Mouse (Mus musculus) regulatory T cell (primary cell): ENCODE measurements around the gene Ptf1a.

Experiments used
- in situ Hi-C: fragments of 300-600 bp; cut with MboI, MseI; formaldehyde crosslinking; loops from one replicate; pipeline ENCODE4 v1.15.1; 2025; ENCODE audit warnings: high pct_unique_total_duplicates

The Ptf1a gene

DNA sequence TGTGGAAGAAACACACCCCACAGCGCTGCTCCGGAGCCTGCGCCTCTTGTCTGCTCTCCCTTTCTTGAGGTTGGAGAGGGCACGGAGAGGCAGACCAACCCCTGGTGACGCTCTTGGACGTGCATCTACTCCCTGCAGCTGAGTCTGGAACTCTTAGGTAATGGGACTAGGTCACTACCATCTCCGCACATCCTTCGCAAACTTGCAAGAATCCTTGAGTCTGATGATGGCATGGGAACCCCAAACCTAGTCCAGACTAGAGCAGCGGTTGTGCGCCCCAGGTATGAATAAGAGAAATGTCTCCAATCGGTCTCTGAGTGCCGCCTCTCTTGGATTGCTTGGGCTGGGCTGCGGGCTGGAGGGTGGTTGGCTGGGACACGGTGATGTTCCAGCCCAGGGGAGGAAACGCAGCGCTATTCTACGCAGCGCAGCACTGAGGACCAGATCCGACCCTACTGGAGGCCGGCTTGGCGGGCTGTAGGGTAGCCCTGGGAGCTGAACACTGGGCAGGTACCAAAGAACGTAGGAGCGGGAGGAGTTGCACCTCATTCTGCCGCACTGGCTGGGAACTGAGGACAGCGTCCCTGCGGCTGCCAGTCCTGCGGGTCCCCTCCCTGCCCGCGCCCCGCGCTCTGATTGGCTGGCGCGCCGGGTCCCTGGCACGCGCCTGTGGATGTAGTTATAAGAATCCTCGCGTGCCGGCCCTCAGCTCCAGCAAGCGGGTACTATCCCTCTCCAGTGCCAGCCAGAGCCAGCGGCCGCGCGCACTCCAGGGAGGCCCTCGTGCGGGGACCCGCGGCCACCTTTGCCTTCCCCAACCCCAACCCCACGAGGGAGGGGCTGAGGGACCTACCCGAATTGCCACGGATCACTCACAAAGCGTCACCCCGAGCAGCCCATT is at the start of gene Ptf1a:
Ptf1a (plus strand) TSS at position 733 of the 901 bp plus-strand sequence.
- in situ Hi-C loops = no loop called here

DNA sequence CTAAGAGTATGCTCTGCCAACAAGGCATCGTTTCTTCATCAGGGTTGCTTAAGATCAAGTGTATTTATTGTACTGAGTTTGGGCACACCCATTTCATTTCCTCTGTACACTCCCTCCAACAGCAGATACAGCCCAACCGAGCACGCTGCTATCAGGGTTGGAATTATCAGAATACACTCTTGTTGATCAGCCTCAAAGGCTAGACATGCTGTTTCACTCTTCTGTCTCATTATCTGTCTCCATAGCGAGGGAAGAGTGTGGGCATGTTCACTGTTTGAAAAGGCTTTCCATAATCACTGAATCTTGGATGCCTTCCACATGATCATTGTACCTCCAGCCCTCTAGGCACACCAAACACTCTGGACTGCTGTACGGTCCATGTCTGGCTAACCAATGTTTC is 40.1 kb upstream of the Ptf1a start:
- in situ Hi-C loops = no loop called here

DNA sequence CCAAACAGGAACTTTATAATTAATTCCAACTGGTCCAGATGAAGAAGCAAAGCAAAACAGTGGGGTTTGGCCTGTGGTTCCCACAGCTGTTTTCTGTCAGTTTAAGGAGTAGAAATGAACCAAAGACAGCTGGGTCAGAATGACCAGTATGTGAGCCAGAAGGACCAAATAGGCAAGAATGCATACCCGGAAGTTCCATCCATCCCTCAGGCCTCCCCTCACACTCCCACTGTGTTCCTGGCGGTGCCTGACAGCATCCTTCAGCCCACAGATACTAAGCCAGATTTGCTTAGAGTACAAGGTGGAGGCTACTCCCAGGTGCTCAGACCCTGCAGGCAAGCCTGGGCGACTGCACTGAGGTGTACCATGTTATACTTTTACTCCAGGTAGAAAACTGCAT is 38.9 kb upstream of the Ptf1a start:
- in situ Hi-C loops = no loop called here

DNA sequence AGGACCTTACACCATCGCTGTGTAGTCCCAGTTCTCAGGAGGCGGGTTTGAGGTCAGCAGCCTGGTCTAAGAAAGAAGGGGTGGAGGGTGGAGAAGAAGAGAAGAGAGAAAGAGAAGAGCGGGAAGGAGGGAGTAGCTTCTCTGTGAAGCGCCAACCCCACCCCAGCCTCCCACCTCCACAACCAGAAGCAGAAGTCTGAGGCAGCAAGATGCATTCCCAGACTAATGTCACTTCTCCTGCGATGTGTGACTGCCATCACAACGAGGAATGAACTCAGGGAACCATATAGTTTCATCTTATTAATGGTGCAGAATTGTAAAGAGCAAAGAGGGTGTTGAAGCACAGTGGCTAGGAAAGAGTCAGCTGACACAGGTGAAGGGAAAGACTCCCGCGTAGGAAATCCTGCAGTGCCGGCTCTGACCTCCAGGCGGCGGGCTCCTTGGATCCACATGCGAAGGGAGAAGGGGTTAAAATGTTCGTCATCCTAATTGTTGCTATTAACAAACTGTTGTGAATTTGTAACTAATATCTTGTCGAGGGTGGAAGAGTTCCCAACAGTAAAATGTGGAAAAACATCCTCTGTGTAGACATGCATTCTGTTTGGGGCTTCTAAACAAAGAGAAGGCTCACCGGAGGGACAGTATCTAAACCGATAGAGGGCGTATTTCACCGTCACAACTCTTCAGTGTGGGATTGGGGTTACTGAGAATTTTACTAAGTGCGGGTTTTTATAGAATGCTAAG is 31.1 kb upstream of the Ptf1a start:
- in situ Hi-C loops = no loop called here

DNA sequence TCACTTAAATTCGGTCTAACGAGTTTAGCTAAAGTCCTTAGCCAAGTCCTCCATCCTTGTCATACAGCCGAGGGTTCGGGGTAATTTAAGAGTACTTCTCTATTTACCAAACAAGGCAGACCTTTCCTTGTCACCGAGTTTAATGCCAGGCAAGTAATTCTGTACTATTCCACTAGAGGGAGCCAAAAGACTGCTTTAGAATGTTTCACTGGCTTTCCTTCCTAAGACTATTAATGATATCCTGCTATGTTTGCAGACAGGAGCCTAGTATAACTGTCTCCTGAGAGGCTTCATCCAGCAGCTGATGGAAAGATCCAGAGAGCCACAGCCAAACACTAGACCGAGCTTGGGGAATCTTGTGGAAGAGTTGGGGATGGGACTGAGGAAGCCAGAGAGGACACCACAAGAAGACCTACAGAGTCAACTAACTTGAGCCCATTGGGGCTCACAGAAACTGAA is 30.4 kb upstream of the Ptf1a start:
- in situ Hi-C loops = no loop called here

DNA sequence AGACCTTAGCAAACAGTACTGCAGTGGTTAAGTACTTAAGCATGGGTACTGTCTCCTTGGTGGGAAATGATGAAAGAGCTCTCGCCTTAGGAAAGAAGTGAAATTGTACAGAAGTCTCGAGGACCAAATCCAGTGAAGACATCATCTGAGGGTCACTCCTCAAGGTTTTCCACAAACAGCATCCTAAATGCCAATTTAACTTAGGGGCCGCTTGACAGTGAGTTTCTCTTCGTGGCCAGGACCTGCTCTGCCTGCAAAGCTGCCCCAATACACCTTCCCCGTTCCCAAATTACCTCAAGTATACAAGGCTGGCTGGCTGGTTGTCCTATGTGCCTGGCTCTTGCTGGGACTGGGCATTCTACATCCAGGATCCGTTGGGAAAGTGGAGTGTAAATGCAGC is 29.4 kb upstream of the Ptf1a start:
- in situ Hi-C loops = no loop called here

DNA sequence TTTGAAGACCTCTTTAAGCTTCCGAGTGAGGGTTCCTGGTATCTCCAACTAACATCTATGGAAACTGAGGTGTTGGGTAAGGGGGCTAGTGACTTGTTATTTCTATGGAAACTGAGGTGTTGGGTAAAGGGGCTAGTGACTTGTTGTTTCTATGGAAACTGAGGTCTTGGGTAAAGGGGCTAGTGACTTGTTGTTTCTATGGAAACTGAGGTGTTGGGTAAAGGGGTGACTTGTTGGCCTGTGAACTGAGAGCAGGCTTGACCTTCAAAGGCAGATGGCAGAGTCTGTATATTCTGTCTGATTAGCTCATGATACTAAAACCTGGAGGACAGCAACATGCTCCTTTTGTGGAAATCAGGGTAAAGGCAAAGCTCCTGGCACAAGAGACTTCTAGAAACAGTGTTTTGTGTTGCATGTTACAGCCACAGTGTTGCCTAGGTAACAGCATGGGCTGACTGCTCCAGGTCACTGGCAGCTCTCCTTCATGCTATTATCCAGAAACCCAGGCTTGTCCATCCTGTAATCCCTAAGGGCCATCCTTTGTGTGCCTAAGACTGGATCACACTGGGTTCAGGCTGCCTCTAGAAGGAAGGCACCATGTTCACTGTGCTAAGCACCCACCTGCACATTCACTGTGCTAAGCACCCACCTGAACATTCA is 25.6 kb upstream of the Ptf1a start:
- in situ Hi-C loops = loop anchor here (5.0 kb wide), 1 partner anchor 497 kb away; no protein-coding TSS in a partner anchor

DNA sequence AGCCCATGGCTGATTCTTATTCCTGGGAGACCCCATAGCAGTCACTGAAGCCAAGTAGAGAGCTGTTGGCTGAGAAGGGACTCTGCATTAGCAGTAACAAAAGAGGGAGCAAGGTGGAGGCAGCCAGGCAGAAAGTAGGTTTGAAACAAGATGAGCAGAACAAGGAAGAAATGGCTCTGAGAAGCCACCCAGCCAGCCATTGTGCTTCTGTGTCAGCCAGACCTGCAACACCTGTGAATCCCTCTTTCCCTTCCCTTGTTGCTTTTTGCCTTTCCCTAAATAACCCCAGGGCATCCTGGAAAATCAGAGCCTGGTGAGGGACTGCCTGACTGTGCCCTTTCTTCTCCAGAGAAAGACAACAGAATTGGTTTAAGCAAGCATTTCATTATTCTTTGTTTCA is 23.2 kb upstream of the Ptf1a start:
- in situ Hi-C loops = loop anchor here (5.0 kb wide), 1 partner anchor 495 kb away; no protein-coding TSS in a partner anchor

DNA sequence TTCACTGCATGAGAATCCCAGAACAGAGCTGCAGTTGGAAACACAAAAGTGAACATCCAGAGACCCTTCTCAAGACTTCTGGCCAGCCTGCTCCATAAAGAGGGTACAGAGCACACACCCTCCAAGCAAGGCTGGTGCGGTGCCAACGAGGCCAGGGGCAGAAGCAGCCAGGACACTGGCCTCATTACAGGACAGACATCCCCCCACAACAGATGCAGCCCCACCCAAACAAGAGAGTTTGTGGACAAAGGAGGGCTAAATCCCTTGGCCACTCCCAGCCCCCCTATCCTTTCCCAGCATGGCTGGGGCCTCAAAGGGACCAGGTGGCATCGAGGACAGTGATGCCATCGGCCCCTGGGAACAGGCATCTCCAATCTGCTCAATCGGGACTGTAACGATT is 22.4 kb upstream of the Ptf1a start:
- in situ Hi-C loops = loop anchor here (5.0 kb wide), 1 partner anchor 494 kb away; no protein-coding TSS in a partner anchor

DNA sequence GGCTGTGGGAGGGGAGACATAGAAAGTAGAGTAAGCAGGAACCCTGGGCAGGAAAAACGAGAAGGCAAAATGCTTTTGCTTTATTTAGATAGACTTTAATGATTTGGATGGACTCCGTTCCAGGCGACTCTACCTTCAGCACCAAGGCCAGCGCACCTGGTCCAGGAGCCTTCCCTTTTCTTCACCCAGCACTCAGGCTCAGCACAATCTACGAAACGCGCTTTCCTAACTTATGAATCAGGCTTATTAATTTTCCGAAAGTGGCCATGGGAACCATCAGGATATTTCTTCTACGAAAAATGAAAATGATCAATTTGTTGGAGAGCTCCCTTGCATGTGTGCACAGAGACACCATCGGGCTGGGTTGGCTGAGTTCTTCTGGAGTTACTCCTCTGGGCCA is 16.4 kb upstream of the Ptf1a start:
- in situ Hi-C loops = no loop called here

DNA sequence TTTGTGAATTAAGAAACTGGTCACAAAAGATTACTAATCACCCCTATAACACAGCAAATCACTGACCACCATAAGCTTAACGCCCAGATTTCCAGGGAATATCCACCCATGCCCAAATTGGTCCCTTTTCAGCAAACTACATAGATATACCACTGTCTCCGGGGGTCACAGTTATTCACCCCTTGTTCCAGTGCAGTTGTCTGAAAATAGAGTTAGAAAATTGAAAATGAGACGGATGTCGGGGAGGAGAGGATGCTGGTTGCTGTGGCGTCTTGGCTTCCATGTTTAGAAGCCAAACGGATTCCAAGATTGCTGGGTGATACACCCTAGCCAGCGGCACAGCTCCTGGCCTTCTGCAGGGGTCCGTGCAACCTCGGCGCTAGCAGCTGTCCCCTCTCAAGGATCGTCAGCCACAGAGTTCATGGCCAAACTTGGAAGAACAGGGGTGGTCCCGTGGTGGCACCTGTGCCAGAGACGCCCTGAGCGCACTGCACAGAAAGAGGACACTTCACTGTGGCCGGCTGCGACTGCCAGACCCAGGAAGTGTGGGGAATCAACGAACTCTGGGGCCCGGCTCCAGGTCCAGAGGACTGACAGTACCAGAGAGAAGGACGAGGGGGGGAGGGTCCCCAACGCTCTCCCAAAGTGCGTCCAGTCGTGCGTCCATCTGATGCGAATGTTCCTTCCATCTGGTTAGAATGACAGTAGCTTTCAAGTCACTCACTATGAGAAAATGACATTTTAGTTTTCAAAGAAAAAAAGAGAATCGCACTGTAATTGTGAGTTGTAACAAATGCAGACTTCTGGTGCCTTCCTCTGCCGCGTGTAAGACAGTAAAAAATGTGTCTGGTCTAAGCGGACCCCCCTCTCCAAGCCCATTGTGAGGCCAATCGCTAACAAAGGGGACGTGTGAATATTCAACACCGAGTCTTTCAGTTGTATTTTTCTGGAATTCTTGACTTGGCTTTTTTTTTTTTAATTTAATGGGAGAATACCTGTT is 15.5 kb upstream of the Ptf1a start:
- in situ Hi-C loops = no loop called here

DNA sequence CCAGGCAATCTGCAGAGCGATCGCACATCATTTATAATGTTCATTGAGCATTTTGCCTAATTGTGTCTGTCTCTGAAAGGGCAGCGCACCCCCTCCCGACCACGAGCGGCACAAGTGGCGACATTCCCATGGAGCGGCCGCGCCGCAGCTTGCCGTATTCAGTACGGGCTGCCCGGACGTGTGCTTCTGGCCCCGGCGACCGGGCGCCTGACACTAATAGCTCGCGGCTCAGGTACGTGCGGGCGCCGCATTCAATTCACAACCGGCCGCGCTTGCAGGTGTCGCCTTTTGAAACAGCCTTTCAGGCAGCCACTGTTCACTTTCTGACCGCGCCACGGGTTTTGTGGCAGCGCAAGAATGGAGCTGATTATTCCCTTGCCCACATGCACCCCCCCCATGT is 14.7 kb upstream of the Ptf1a start:
- in situ Hi-C loops = no loop called here

DNA sequence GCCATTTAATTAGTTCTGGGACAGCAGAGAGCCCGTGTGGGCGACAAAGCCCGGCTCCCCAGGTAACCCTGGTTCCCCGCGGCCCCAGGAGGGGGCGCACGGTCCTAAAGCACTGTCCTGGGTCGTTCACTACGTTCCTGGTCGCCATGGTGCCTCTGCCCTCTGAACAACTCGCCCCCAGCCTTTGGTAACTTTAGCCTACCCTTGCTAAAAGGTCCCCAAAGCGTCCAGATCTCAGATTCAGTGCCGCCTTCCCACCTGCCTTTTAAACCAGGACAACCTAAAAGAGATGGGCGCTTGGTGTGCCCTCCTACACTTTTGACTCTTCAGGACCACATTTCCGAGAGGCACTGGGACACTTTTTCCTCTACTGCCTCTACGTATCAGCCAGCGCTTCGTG is 14.3 kb upstream of the Ptf1a start:
- in situ Hi-C loops = no loop called here

DNA sequence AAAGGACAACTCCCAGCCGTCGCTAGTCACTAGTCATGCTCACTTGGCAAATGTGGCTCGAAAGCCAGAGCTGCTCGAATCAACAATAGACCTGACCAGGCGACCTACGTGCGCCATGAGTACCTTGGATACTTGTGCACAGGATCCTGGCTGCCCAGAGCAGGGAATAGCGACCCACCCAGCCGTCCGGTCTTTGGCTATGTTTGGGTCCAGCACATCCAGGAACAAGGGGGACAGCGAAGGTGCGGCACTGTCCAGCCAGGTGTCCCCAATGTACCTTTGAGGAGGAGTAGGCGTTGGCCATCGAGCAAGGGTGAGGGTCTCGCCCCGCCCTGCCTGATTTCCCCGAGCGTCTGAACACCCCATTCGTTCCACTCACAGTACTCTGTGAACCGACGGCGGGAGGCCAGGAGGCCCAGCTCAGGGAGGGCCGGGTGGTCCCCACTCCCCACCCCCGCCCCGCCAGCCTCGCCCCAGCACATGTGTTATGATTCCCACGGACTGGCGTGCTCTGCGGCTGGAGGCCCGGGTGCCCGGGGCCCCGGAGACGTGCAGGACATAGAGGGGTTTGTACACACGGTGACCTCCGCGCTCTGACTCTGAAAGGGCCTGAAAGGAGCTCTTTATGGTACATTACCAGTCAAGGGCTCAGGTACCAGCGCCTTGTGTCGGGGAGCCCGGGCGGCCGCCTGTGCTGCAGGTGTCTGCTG is 13.7 kb upstream of the Ptf1a start:
- in situ Hi-C loops = no loop called here

DNA sequence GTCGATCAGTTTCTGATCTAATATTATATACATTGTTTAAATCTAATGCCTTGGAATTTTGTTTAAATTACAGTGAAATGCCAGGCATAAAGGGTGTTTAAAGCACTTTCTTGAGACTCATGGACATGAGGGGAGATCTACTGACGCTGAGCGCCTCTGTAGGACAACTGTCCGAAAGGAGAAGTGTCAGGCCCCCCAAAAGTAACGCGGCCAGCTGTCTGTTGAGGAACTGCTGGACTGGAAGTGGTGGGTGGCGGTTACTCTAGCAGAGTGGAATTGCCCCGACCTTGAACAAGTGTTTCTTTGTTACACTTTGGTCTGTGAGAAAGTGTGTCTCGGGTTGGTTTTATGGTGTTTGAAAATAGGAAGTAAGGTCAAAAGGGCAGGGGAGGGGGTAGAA is 1.1 kb upstream of the Ptf1a start:
- in situ Hi-C loops = no loop called here

DNA sequence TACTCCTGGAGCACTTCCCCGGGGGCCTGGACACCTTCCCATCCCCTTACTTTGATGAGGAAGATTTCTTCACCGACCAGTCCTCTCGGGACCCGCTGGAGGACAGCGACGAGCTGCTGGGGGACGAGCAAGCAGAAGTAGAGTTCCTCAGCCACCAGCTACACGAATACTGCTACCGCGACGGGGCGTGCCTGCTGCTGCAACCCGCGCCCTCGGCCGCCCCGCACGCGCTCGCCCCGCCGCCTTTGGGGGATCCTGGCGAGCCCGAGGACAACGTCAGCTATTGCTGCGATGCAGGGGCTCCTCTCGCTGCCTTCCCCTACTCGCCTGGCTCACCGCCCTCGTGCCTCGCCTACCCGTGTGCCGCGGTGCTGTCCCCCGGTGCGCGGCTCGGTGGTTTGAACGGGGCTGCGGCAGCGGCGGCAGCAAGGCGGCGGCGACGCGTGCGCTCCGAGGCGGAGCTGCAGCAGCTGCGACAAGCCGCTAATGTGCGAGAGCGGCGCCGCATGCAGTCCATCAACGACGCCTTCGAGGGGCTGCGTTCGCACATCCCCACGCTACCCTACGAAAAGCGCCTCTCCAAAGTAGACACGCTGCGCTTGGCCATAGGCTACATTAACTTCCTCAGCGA is 523 bp downstream of the Ptf1a start:
- in situ Hi-C loops = no loop called here

DNA sequence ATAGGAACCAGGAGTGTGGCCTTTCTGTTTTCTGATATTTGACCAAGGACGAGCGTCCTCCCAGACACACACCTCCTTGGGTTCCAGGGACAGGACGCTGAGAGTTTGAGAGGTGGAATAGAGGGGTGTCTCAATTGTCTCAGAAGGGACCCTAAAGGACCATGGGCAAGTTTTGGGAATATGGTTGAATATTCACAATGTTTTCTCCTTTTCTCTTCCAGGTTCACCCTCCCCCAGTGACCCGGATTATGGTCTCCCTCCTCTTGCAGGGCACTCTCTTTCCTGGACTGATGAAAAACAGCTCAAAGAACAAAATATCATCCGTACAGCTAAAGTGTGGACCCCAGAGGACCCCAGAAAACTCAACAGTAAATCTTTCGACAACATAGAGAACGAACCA is 1.3 kb downstream of the Ptf1a start:
- in situ Hi-C loops = no loop called here

DNA sequence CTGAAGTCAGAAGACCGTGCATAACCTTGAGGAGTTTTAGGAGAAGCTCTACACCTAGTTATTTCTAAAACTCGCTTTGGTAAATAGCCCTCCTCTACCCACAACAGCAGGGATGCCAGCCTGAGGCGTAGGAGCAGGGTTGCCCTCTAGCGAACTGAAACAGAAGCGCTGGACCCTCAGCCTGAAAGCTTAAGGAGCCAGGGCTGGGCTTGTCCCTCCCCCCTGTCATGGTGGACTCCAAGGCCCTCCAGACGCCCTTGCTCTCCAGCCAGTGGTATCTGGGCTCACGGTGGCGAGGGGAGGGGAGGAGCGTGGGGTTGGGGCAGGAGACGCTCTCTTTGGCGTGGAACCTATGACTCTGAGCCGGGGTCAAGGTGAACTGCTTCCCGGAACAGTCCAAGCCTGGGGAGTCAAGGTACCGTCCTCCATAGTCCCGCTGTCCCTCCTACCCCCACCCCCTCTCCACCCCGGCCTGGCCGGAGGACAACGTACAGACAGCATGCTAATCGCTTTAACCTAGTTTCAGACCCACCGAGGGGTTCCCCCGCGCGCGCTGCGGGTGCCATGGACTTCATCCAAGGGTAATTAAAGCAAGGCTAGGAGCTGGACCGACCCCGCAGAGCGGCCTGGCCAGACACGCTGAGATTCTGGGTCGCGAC is 2.7 kb downstream of the Ptf1a start:
- in situ Hi-C loops = no loop called here

DNA sequence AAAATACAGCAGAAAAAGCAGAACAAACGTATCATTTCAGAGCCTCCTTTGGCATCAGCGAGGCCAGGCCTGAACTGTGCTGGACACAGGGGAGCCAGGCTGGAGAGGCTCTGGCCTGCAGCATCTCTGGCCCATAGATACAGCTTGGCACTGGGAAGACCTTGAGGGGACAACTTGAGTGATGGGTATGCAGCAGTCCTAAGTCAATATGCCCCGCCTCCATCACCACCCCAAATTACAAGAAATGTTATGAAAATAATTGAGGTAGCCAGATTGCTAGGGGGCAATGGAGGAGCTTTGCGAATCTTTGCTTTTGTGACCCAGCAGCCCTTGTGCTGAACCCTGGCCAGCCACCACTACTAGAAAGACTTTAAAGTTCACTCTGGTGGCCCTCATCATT is 3.8 kb downstream of the Ptf1a start:
- in situ Hi-C loops = no loop called here
